Mouse (Mus musculus) urinary bladder, postnatal 0 days (tissue): Measurements from ENCODE around the gene Gm47955. TPM values are rescaled to one million over a fixed set of nuclear protein-coding genes. Genes with fewer than 3 reads are reported as not detected.

ENCODE experiments used
- polyA plus RNA-seq: library from polyadenylated mRNA; unstranded; fragments of >200 nt; fragmentation: Nextera tagmentation; extraction: Ambion mirVana; gene quantifications from 2 replicates; pipeline ENCODE4 v1.2.1, GENCODE M21; 2015

The Gm47955 gene
- not detected in 2 replicates for polyA plus RNA-seq

DNA sequence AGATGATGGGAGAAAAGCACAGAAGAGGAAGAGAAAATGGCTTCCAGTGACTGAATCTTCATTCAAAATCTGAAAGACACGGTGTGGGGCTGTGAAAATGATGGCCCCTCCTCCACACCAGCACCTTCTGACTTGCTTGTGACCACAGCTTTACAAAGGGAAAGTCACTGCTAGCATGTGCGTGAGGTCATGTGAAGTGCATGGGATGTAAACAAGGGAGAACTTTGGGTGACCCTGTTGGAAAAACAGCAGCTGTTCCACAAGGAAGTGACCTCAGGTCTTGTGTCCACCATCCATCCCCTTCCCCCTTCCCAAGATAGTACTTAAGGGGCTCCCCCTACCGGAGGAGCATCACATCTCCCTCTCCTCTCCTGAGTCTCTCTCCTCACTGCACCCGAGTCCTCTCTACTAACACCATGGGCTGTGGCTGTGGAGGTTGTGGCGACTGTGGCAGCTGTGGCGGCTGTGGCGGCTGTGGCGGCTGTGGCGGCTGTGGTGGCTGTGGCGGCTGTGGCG lies at the start of gene Gm47955:
TSS of gene Gm47955 (plus strand) at position 417 of the 516 bp plus-strand sequence.

DNA sequence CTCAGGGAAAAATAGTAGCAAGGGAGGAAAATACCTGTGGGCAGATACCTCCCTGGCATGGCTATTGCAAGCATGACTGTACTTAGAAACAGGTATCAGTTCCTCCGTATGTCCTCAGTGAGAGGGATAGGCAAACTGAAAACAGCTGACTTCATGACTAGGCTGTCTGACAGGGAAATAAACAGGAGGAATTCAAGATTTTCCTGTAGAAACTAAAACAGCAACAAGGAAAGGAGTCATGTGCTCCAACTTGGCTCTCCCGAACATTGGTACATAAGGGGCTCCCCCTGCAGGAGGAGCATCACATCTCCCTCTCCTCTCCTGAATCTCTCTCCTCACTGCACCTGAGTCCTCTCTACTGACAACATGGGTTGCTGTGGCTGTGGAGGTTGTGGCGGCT lies 47.1 kb upstream of the Gm47955 start, which contains the start of gene A030005L19Rik:
TSS of gene A030005L19Rik (plus strand) at position 301 of the 400 bp plus-strand sequence.

DNA sequence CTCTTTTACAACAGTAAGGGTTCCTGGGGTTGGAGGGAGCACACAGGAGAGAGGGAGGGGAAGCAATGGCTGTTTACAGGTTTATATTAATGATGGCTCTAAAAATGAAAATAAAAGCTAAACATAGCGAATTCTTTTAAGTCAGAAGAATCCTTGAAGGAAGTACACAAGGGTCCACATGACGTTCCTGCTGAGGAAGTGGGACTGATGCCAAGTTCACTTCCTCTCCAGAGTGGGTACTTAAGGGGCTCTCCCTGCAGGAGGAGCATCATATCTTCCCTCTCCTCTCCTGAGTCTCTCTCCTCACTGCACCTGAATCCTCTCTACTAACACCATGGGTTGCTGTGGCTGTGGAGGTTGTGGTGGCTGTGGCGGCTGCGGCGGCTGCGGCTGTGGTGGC lies 35.4 kb upstream of the Gm47955 start, which contains the start of gene A030014E15Rik:
TSS of gene A030014E15Rik (plus strand) at position 268 of the 400 bp plus-strand sequence.

DNA sequence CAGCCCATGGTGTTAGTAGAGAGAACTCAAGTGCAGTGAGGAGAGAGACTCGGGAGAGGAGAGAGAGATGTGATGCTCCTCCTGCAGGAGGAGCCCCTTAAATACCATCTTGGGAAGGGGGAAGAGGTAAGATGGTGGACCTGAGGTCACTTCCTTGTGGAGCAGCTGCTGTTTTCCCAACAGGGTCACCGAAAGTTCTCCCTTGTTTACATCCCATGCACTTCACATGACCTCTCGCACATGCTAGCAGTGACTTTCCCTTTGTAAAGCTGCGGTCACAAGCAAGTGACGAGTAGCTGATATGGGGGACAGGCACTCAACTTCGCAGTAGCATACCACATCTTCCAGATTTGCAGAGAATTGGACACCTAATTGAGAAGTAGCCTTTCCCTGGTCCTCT lies 28.8 kb upstream of the Gm47955 start, which contains the start of gene Gm6217:
TSS of gene Gm6217 (minus strand) at position 74 of the 400 bp plus-strand sequence.

DNA sequence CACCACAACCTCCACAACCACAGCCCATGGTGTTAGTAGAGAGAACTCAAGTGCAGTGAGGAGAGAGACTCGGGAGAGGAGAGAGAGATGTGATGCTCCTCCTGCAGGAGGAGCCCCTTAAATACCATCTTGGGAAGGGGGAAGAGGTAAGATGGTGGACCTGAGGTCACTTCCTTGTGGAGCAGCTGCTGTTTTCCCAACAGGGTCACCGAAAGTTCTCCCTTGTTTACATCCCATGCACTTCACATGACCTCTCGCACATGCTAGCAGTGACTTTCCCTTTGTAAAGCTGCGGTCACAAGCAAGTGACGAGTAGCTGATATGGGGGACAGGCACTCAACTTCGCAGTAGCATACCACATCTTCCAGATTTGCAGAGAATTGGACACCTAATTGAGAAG lies 16.8 kb upstream of the Gm47955 start, which contains the start of gene A030003K21Rik:
TSS of gene A030003K21Rik (minus strand) at position 94 of the 400 bp plus-strand sequence.

DNA sequence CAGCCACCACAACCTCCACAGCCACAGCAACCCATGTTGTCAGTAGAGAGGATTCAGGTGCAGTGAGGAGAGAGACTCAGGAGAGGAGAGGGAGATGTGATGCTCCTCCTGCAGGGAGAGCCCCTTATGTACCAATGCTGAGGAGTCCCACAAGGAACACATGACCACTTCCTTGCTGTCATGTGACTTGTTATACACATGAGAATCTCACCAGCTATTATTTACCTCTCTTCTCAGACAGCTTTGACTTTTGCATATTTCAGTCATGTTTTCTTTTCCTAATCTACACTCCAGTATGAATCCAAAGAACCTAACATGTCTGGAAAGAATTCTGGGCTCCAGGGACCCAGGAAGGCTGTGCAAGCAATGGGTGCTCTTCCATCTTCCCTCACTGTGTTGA lies 4.2 kb upstream of the Gm47955 start, which contains the start of gene Gm7544:
TSS of gene Gm7544 (minus strand) at position 101 of the 400 bp plus-strand sequence.

DNA sequence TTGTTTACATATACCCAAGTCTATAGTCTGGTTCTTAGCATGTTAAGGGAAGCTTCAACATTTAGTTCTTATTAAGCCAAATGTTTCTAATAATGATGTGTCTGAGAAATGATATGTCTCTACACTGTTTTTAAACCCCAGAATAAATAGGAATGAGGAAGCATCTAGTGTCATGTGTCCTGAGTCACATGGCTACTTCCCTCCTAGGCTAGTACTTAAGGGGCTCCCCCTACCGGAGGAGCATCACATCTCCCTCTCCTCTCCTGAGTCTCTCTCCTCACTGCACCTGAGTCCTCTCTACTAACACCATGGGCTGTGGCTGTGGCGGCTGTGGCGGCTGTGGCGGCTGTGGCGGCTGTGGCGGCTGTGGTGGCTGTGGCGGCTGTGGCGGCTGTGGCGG lies 40.2 kb downstream of the Gm47955 start, which contains the start of gene Gm47959:
TSS of gene Gm47959 (plus strand) at position 243 of the 400 bp plus-strand sequence.

Other genes starting within 250 kb of the Gm47955 start
- 182 and 194 TPM in 2 replicates for gene Mff, start 235.4 kb upstream of the Gm47955 start, polyA plus RNA-seq
- 0.22 TPM in 1 of 2 replicates, not detected in the other for gene Tm4sf20, start 191.8 kb upstream of the Gm47955 start, polyA plus RNA-seq
- gene Gm47791, start 189.0 kb upstream of the Gm47955 start, polyA plus RNA-seq: not detected in 2 replicates
- gene Agfg1, start 120.8 kb upstream of the Gm47955 start, polyA plus RNA-seq: 22.7 and 31.2 TPM in 2 replicates
- not detected in 2 replicates for gene A030005L19Rik, start 47.0 kb upstream of the Gm47955 start, polyA plus RNA-seq
- not detected in 2 replicates for gene A030014E15Rik, start 35.4 kb upstream of the Gm47955 start, polyA plus RNA-seq
- gene Gm6217, start 28.9 kb upstream of the Gm47955 start, polyA plus RNA-seq: not detected in 2 replicates
- not detected in 2 replicates for gene A030003K21Rik, start 16.9 kb upstream of the Gm47955 start, polyA plus RNA-seq
- gene Gm7544, start 4.3 kb upstream of the Gm47955 start, polyA plus RNA-seq: not detected in 2 replicates
- gene Gm47959, start 40.3 kb downstream of the Gm47955 start, polyA plus RNA-seq: not detected in 2 replicates
- gene Slc19a3, start 78.2 kb downstream of the Gm47955 start, polyA plus RNA-seq: 0.61 and 0.86 TPM in 2 replicates
- gene Krtap28-10, start 82.2 kb downstream of the Gm47955 start, polyA plus RNA-seq: not detected in 2 replicates
- not detected in 2 replicates for gene Gm47969, start 84.6 kb downstream of the Gm47955 start, polyA plus RNA-seq
- not detected in 2 replicates for gene A030005K14Rik, start 99.1 kb downstream of the Gm47955 start, polyA plus RNA-seq
- gene Krtap28-13, start 100.6 kb downstream of the Gm47955 start, polyA plus RNA-seq: not detected in 2 replicates
- not detected in 2 replicates for gene Ccl20, start 156.5 kb downstream of the Gm47955 start, polyA plus RNA-seq
- gene Daw1, start 199.5 kb downstream of the Gm47955 start, polyA plus RNA-seq: 0.17 TPM in 1 of 2 replicates, not detected in the other